Mouse (Mus musculus): Measurements from ENCODE around the gene Adcy10.

DNA sequence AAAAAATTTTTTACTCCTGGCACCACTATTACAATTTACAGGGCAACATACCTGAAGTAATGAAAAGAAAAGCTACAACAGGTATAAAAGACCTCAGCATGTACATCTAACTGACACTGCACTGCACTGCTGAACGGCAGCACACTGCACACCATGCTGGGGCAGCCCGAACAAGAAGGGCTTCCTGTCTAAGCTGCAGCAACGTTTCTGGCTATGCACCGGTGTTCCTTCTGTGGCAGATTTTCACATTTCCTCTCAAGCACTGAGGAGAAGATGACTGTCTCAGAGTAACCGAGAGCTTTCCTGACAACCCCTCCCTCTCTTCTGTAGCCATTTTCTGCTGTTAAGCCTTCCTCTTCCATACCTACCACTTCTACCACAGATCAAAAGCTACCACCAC, 127.7 kb downstream of the Adcy10 start:
- TF ChIP-seq ZC3H11A (IDR thresholded peaks at IDR 0.05; ENCODE audit: borderline replicate concordance, low read depth, low read length) (no peak), CHD2 (IDR thresholded peaks at IDR 0.05; ENCODE audit: low read depth, low read length) (no peak), MAFK (IDR thresholded peaks at IDR 0.05; ENCODE audit: insufficient read depth, low read depth, low read length) (no peak)
